Mouse (Mus musculus): ENCODE results near the gene Aldh16a1.

GRCm38 (mm10) chr7:45129776-45130512 lies 24.4 kb downstream of the Aldh16a1 start:
- no peak for TF ChIP-seq CTCF (IDR thresholded peaks at IDR 0.05; ENCODE audit: low read depth, low read length)
- no peak for TF ChIP-seq EP300 (IDR thresholded peaks at IDR 0.05; ENCODE audit: insufficient read depth, low read depth, low read length)
